Mouse (Mus musculus) midbrain, embryonic 16.5 days (tissue): Measurements from ENCODE around the gene Tln2. TPM values are rescaled to one million over a fixed set of nuclear protein-coding genes. Genes with fewer than 3 reads are reported as not detected.

Experiments
- ATAC-seq: fragments of 200-750 bp; cut with Nextera tagmentation; 2 replicates; pipeline ENCODE4 v1.8.0; 2017; ENCODE audit warnings: moderate TSS enrichment
- H3K27ac ChIP-seq: fragments of 300-500 bp; sonication (generic); 2 replicates; pipeline ENCODE4 v1.5.1; 2014; ENCODE audit warnings: mild to moderate bottlenecking, low read length, mixed read lengths
- H3K27me3 ChIP-seq: fragments of 300-500 bp; sonication (generic); 2 replicates; pipeline ENCODE4 v1.6.1; 2014; ENCODE audit warnings: low read depth, low read length, mixed read lengths; ENCODE audit not compliant: control insufficient read depth, insufficient read depth
- H3K36me3 ChIP-seq: fragments of 300-500 bp; sonication (generic); 2 replicates; pipeline ENCODE4 v1.6.1; 2014; ENCODE audit warnings: mild to moderate bottlenecking, low read length, moderate library complexity, mixed read lengths; ENCODE audit not compliant: control insufficient read depth, insufficient read depth
- H3K4me1 ChIP-seq: fragments of 300-500 bp; sonication (generic); 2 replicates; pipeline ENCODE4 v1.6.1; 2014; ENCODE audit warnings: mild to moderate bottlenecking, low read length, mixed read lengths; ENCODE audit not compliant: control insufficient read depth, insufficient read depth
- H3K4me2 ChIP-seq: fragments of 300-500 bp; sonication (generic); 2 replicates; pipeline ENCODE4 v1.6.1; 2014; ENCODE audit warnings: mild to moderate bottlenecking, low read length, mixed read lengths
- H3K4me3 ChIP-seq: fragments of 300-500 bp; sonication (generic); 2 replicates; pipeline ENCODE4 v1.5.1; 2014; ENCODE audit warnings: low read depth, mild to moderate bottlenecking, low read length, moderate library complexity, mixed read lengths
- H3K9ac ChIP-seq: fragments of 300-500 bp; sonication (generic); 2 replicates; pipeline ENCODE4 v1.6.1; 2014; ENCODE audit warnings: low read depth, low read length, mixed read lengths
- H3K9me3 ChIP-seq: fragments of 300-500 bp; sonication (generic); replicated peaks from 2 replicates; pipeline ENCODE4 v1.6.1; 2014; ENCODE audit warnings: mild to moderate bottlenecking, low read length, mixed read lengths; ENCODE audit not compliant: control insufficient read depth, poor library complexity, severe bottlenecking
- WGBS: fragments of 180-500 bp; shearing (Covaris S2); extraction: QIAGEN DNeasy Blood & Tissue Kit; methylation state at CpG from one replicate; pipeline ENCODE4 v1.1.7; 2014; 5-methylcytosine and 5-hydroxymethylcytosine counted together
- polyA plus RNA-seq: library from polyadenylated mRNA; unstranded; fragments of >200 nt; fragmentation: Nextera tagmentation; extraction: Ambion mirVana; gene quantifications from 2 replicates; pipeline ENCODE4 v1.2.1, GENCODE M21; 2015

The Tln2 gene
- polyA plus RNA-seq, 1 experiment from 2014 or later = 24.8 TPM

GRCm38 (mm10) chr9:67463440-67464122 lies 95.9 kb downstream of the Tln2 start:
- no peak overlapping the region for H3K4me2 ChIP-seq
- 85% methylated on average over 11 of the region's 11 CpGs for WGBS

GRCm38 (mm10) chr9:67441484-67441883 lies 118.0 kb downstream of the Tln2 start:
- H3K9me3 ChIP-seq = no peaks in the 10 kb centered on the region
- WGBS = 20% methylated on average over 1 of the region's 2 CpGs
- ATAC-seq = no peak
- H3K36me3 ChIP-seq = no peaks in the 10 kb centered on the region
- no peak overlapping the region for H3K4me3 ChIP-seq
- no peak overlapping the region for H3K4me2 ChIP-seq
- no peak overlapping the region for H3K9ac ChIP-seq
- H3K27ac ChIP-seq = no peak overlapping the region
- H3K27me3 ChIP-seq = no peaks in the 10 kb centered on the region
- peaks cover 5% of the 10 kb centered on the region; the same call in 1 of the 2 replicates for H3K4me1 ChIP-seq

More at GRCm38 (mm10) chr9:67463440-67464122, 95.9 kb downstream of the Tln2 start:
- no peaks in the 10 kb centered on the region for H3K9me3 ChIP-seq
- H3K4me3 ChIP-seq = no peak overlapping the region
- no peak overlapping the region for H3K9ac ChIP-seq
- H3K27me3 ChIP-seq = no peaks in the 10 kb centered on the region
- no peak overlapping the region for H3K27ac ChIP-seq
- H3K4me1 ChIP-seq = peaks cover 3% of the 10 kb centered on the region; the same call in 1 of the 2 replicates
- no peaks in the 10 kb centered on the region for H3K36me3 ChIP-seq
- ATAC-seq = no peak

GRCm38 (mm10) chr9:67437511-67437910 lies 122.0 kb downstream of the Tln2 start:
- no peak overlapping the region for H3K4me3 ChIP-seq
- peaks cover 9% of the 10 kb centered on the region for H3K4me1 ChIP-seq
- 96% methylated on average over 1 of the region's 1 CpGs for WGBS
- no peak overlapping the region for H3K4me2 ChIP-seq
- H3K9ac ChIP-seq = no peak overlapping the region
- H3K27ac ChIP-seq = no peak overlapping the region
- H3K36me3 ChIP-seq = no peaks in the 10 kb centered on the region
- no peaks in the 10 kb centered on the region for H3K9me3 ChIP-seq
- ATAC-seq = no peak
- no peaks in the 10 kb centered on the region for H3K27me3 ChIP-seq

GRCm38 (mm10) chr9:67435333-67436154 lies 124.0 kb downstream of the Tln2 start:
- Histone ChIP-seq H3K9ac (no peak overlapping the region), H3K27me3 (no peaks in the 10 kb centered on the region), H3K36me3 (no peaks in the 10 kb centered on the region), H3K9me3 (no peaks in the 10 kb centered on the region), H3K4me3 (no peak overlapping the region), H3K4me2 (no peak overlapping the region), H3K27ac (peak overlapping the region; percentile 19), H3K4me1 (peaks cover 9% of the 10 kb centered on the region; the same call in 1 of the 2 replicates)
- peak; percentile 62; the same call in 1 of the 2 replicates for ATAC-seq
- WGBS = 17% methylated on average over 10 of the region's 10 CpGs

- H3K27ac ChIP-seq = no peak overlapping the region
- no peak overlapping the region for H3K4me2 ChIP-seq
- no peaks in the 10 kb centered on the region for H3K36me3 ChIP-seq
- no peaks in the 10 kb centered on the region for H3K9me3 ChIP-seq
- no peak overlapping the region for H3K9ac ChIP-seq
- no peak overlapping the region for H3K4me3 ChIP-seq
- no peaks in the 10 kb centered on the region for H3K27me3 ChIP-seq
- no peaks in the 10 kb centered on the region for H3K4me1 ChIP-seq
- ATAC-seq = no peak
- 71% methylated on average over 12 of the region's 12 CpGs for WGBS
Observed at GRCm38 (mm10) chr9:67429199-67429892, 130.2 kb downstream of the Tln2 start.

- Histone ChIP-seq H3K4me1 (no peaks in the 10 kb centered on the region), H3K36me3 (no peaks in the 10 kb centered on the region), H3K9me3 (no peaks in the 10 kb centered on the region), H3K4me2 (no peak overlapping the region), H3K27me3 (no peaks in the 10 kb centered on the region), H3K4me3 (no peak overlapping the region), H3K9ac (no peak overlapping the region), H3K27ac (no peak overlapping the region)
- ATAC-seq = no peak
- 69% methylated on average over 15 of the region's 15 CpGs for WGBS
Observed at GRCm38 (mm10) chr9:67428306-67429047, 131.0 kb downstream of the Tln2 start.

- ATAC-seq = no peak
- Histone ChIP-seq H3K36me3 (no peaks in the 10 kb centered on the region), H3K27ac (no peak overlapping the region), H3K9me3 (no peaks in the 10 kb centered on the region), H3K9ac (no peak overlapping the region), H3K4me3 (no peak overlapping the region), H3K4me1 (no peaks in the 10 kb centered on the region), H3K27me3 (no peaks in the 10 kb centered on the region), H3K4me2 (no peak overlapping the region)
- 63% methylated on average over 3 of the region's 3 CpGs for WGBS
Observed at GRCm38 (mm10) chr9:67426304-67426703, 133.2 kb downstream of the Tln2 start.

- Histone ChIP-seq H3K9ac (no peak overlapping the region), H3K9me3 (no peaks in the 10 kb centered on the region), H3K4me3 (no peak overlapping the region), H3K4me2 (no peak overlapping the region), H3K27me3 (no peaks in the 10 kb centered on the region), H3K36me3 (no peaks in the 10 kb centered on the region), H3K4me1 (no peaks in the 10 kb centered on the region), H3K27ac (no peak overlapping the region)
- 66% methylated on average over 7 of the region's 7 CpGs for WGBS
- no peak for ATAC-seq
Observed at GRCm38 (mm10) chr9:67424110-67424509, 135.4 kb downstream of the Tln2 start.
